Mouse (Mus musculus) heart, postnatal 36 days (tissue): ENCODE measurements at regions not wholly inside any gene's neighbourhood (a gene's known extent, or its start where the extent isn't known, plus 50 kb on each side); places are given as distances from the start of the nearest gene placed in this dataset.

Experiments used
- DNase-seq, 2 experiments: peaks; one replicate each; pipeline ENCODE4 v3.0.0; 2021 to 2022
- intact Hi-C: fragments of 180-260 bp; cut with DNase I; formaldehyde crosslinking; loops from one replicate; pipeline ENCODE4 v1.15.1; 2025

GRCm38 (mm10) chrX:147616374-147616773 is 62.5 kb upstream of the Lrch2 start:
- intact Hi-C loops = no loop called here
- no peak for DNase-seq

GRCm38 (mm10) chrX:147608660-147609059 is 54.8 kb upstream of the Lrch2 start:
- intact Hi-C loops = loop anchor here (2.0 kb wide), 1 partner anchor 552 kb away; no protein-coding TSS in a partner anchor
- DNase-seq = peak; percentile 25 to 44
